Mouse (Mus musculus) activated CD4-positive, CD25-positive, alpha-beta regulatory T cell, adult 4 months (primary cell): Measurements from ENCODE around the gene Emd. TPM values are rescaled to one million over a fixed set of nuclear protein-coding genes. Genes with fewer than 3 reads are reported as not detected.
"Not testable (repeated sequence)": the region's sequence is repeated elsewhere in the genome, so short reads cannot be mapped to it uniquely, and the experiment has no call there.

Source experiments
- ATAC-seq: one replicate; pipeline ENCODE4 v1.8.0; 2017
- polyA plus RNA-seq, 2 experiments: library from polyadenylated mRNA; unstranded; fragments of 100-300 nt; shearing (Covaris generic); gene quantifications; one replicate each; pipeline ENCODE4 v1.2.1; 2017

Emd gene
- polyA plus RNA-seq, result 10 to 100 TPM; 47.0 to 48.0 TPM

GRCm38 (mm10) chrX:74254153-74254887, at the start of gene Emd:
Gene Emd (plus strand): TSS chrX:74254687.
- ATAC-seq, result peak; percentile 93

- no peak for ATAC-seq
Observed at GRCm38 (mm10) chrX:74218496-74218895, 36.0 kb upstream of the Emd start.

GRCm38 (mm10) chrX:74219449-74219848, 35.0 kb upstream of the Emd start:
- no peak for ATAC-seq

- ATAC-seq, result not testable (repeated sequence)
Observed at GRCm38 (mm10) chrX:74220099-74220498, 34.4 kb upstream of the Emd start.

GRCm38 (mm10) chrX:74230038-74230437, 24.4 kb upstream of the Emd start:
- no peak for ATAC-seq

GRCm38 (mm10) chrX:74233196-74233595, 21.3 kb upstream of the Emd start:
- ATAC-seq, result no peak

GRCm38 (mm10) chrX:74240332-74240731, 14.2 kb upstream of the Emd start:
- no peak for ATAC-seq

- ATAC-seq, result no peak
Observed at GRCm38 (mm10) chrX:74243396-74243795, 11.1 kb upstream of the Emd start.

- peak; percentile 69 for ATAC-seq
Observed at GRCm38 (mm10) chrX:74243807-74244206, 10.7 kb upstream of the Emd start.

- ATAC-seq, result no peak
Observed at GRCm38 (mm10) chrX:74244614-74245083, 9.8 kb upstream of the Emd start.

GRCm38 (mm10) chrX:74245107-74245506, 9.4 kb upstream of the Emd start:
- ATAC-seq, result no peak

- peak; percentile 38 for ATAC-seq
Observed at GRCm38 (mm10) chrX:74245687-74246086, 8.8 kb upstream of the Emd start.

GRCm38 (mm10) chrX:74246213-74246681, 8.2 kb upstream of the Emd start:
- peak; percentile 58 for ATAC-seq

- ATAC-seq, result peak; percentile 3
Observed at GRCm38 (mm10) chrX:74246693-74247092, 7.8 kb upstream of the Emd start.

GRCm38 (mm10) chrX:74248651-74249050, 5.8 kb upstream of the Emd start:
- ATAC-seq, result no peak

- no peak for ATAC-seq
Observed at GRCm38 (mm10) chrX:74249615-74250014, 4.9 kb upstream of the Emd start, which contains the start of gene Flna. Gene Flna (minus strand): TSS chrX:74249820.

GRCm38 (mm10) chrX:74254888-74255565, 540 bp downstream of the Emd start:
- no peak for ATAC-seq

- ATAC-seq, result no peak
Observed at GRCm38 (mm10) chrX:74257746-74258145, 3.3 kb downstream of the Emd start.

- no peak for ATAC-seq
Observed at GRCm38 (mm10) chrX:74269736-74270061, 15.2 kb downstream of the Emd start.

GRCm38 (mm10) chrX:74270062-74270901, 15.8 kb downstream of the Emd start, which contains the start of gene Rpl10:
Gene Rpl10 (plus strand): TSS chrX:74270812.
- peak; percentile 81 for ATAC-seq

GRCm38 (mm10) chrX:74270902-74271551, 16.5 kb downstream of the Emd start:
- no peak for ATAC-seq
